Mouse (Mus musculus) liver, adult (tissue): ENCODE data around the gene Kctd14.

Source experiments
- GATA4 ChIP-seq: IDR thresholded peaks from 2 replicates; pipeline ENCODE4 v1.6.1; 2014; ENCODE audit warnings: mild to moderate bottlenecking, low read length; ENCODE audit not compliant: insufficient replicate concordance

The Kctd14 gene

DNA sequence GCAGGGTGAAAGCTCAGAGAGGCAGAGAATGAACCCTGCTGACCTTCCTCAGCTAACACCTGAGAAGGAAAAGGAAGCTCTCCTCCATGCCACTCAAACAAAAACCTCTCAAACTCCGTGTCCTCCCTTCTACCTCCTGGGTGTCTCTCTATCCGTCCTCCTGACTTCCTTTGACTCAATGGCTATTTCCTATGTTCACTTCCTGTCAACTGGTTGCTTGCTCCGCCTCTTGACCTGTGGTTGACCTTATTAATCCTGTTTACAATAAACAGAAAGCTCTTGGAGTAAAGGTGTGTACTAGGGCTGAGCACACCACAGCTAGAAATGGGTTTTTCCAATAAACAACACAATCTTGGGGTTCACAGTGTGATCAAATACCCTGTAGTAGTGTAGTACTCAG is 40.0 kb downstream of the Kctd14 start:
- no peak for TF ChIP-seq GATA4

GRCm38 (mm10) chr7:97492420-97492819 is 41.3 kb downstream of the Kctd14 start:
- TF ChIP-seq GATA4: no peak

DNA sequence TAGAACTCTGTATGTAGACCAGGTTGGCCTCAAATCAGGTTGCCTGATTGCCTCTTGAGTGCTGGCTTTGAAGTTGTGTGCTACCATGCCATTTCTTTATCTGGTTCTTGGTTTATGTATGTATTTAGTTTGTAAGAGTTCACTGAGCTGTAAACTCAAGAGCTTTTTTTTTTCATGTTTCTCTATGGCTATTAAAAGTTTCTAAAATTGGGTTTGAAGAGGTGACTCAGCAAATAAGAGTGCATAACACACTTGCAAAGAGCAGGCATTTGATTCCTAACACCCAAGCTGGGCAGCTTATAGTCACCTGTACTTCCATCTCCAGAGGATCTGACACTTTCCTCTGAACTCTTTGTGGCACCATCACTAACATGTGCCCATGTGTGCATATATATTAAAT is 43.9 kb downstream of the Kctd14 start:
- TF ChIP-seq GATA4: no peak

DNA sequence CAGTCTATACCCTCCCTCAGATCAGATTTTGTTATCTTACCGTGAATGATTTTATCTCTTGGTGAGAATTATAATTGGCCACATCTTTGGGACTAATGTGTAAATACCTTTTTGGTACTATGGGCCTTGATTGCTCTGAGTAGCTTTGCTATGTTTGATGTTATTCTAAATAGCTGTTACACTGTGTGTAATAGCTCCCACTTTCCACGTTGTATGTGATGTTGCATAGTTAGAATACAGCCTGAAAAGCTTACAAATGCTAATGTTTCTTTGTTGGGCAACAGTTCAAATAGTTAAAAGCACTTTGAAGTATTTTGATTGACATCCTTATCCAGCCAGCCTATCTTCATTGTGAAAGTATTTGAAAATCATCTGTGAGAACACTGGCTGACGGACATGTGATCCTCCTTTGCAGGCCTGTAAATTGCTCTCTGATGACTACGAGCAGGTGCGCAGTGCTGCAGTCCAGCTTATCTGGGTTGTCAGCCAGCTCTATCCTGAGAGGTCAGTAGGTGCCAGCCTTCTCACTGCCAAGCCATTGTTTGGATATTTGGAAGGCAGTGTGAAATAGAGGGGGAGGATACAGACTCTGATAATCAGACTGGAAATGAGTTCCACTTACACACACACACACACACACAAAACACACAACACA is 49.6 kb downstream of the Kctd14 start:
- TF ChIP-seq GATA4: no peak
